Mouse (Mus musculus): ENCODE data around the gene Mgmt. TPM values are rescaled to one million over a fixed set of nuclear protein-coding genes. Genes with fewer than 3 reads are reported as not detected.

Mgmt gene
- polyA plus RNA-seq, 1 experiment: 12.6 TPM

- TF ChIP-seq POLR2A (IDR thresholded peaks at IDR 0.05; ENCODE audit: borderline replicate concordance, control insufficient read depth, low read depth, low read length) (no peak), CTCF (IDR thresholded peaks at IDR 0.05; ENCODE audit: control insufficient read depth, insufficient read depth, low read length) (no peak)
- H3K4me1 ChIP-seq (ENCODE audit: control insufficient read depth, insufficient read depth, low read length): no peaks in the 10 kb centered on the region
- 59% methylated on average over 8 of the region's 8 CpGs for WGBS
- H3K4me3 ChIP-seq (replicated peaks; ENCODE audit: control insufficient read depth, low read depth, low read length): no peak overlapping the region
- H3K27ac ChIP-seq (ENCODE audit: control insufficient read depth, insufficient read depth, low read depth, low read length, poor library complexity): no peak overlapping the region
These were observed 42.5 kb upstream of the Mgmt start for GRCm38 (mm10) chr7:136851946-136852345.

DNA sequence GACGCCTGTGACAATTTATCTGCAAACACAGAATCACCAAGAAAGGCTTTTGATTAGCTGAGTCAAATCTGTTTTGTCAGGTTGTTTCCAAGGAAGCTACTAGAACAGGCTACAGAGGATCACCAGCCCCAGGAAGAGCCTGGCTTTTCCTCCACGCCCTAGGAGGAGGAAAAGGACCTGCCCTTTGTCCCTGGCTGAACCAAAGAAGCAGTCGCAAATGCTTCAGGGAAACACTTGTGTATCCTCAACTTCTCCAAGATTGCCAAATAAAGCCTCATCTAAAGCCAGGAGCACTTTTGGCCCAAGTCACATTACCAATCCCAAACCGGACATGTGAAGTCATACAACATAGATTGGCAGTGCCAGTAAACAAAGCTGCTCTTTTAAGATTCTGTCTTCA, 41.7 kb upstream of the Mgmt start:
- Histone ChIP-seq H3K4me1 (ENCODE audit: control insufficient read depth, insufficient read depth, low read length) (no peaks in the 10 kb centered on the region), H3K4me3 (replicated peaks; ENCODE audit: control insufficient read depth, low read depth, low read length) (no peak overlapping the region)
- 69% methylated on average over 4 of the region's 4 CpGs for WGBS

DNA sequence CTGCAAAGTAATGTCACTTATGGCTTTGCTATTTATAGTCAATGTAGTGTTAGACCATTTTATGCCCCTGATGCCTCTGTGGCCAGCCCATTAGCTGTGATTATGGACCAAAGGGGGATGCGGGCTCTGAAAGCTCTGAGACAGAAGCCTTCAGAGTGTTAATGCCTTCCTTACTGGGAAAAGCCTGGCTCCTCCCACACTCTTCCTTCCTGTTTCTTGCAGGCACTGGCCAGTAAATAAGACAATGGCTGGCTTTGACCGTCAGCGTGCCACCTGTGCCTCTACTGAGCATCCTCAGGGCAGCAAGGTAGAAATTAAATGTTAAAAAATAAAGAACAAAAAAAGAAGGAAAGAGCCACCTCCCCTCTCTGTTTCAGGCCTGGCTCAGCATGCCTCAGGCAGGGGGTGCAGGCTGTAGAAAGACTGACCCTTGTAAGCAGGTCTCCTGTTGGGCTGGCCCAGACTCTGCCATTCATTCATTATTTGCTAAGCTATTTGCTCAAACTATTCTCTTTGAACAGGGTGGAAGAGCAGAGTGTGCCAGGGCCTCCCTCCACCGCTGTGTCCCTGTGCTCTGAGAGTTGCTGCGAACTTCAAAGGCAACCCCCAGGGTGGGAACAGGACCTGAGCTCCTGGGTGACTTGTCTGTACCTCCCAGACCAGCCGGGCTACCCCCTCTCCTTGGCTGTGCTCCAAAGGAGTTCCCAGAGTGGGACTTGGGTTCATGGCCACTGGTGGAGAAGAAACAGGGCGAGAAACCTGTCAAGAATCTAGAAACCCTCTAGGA, 29.5 kb upstream of the Mgmt start:
- H3K27ac ChIP-seq (ENCODE audit: control insufficient read depth, insufficient read depth, low read depth, low read length, poor library complexity): no peak overlapping the region
- TF ChIP-seq CTCF (IDR thresholded peaks at IDR 0.05; ENCODE audit: control insufficient read depth, insufficient read depth, low read length) (no peak), POLR2A (IDR thresholded peaks at IDR 0.05; ENCODE audit: borderline replicate concordance, control insufficient read depth, low read depth, low read length) (no peak)
- no peak overlapping the region for H3K4me3 ChIP-seq (replicated peaks; ENCODE audit: control insufficient read depth, low read depth, low read length)
- H3K4me1 ChIP-seq (ENCODE audit: control insufficient read depth, insufficient read depth, low read length): no peaks in the 10 kb centered on the region
- WGBS: 57% methylated on average over 7 of the region's 7 CpGs

More for the DNA sequence above, 41.7 kb upstream of the Mgmt start:
- no peak overlapping the region for H3K27ac ChIP-seq (ENCODE audit: control insufficient read depth, insufficient read depth, low read depth, low read length, poor library complexity)
- TF ChIP-seq POLR2A (IDR thresholded peaks at IDR 0.05; ENCODE audit: borderline replicate concordance, control insufficient read depth, low read depth, low read length) (no peak), CTCF (IDR thresholded peaks at IDR 0.05; ENCODE audit: control insufficient read depth, insufficient read depth, low read length) (no peak)

GRCm38 (mm10) chr7:136865876-136866275, 28.5 kb upstream of the Mgmt start:
- 81% methylated on average over 4 of the region's 4 CpGs for WGBS
- Histone ChIP-seq H3K27ac (ENCODE audit: control insufficient read depth, insufficient read depth, low read depth, low read length, poor library complexity) (no peak overlapping the region), H3K4me3 (replicated peaks; ENCODE audit: control insufficient read depth, low read depth, low read length) (no peak overlapping the region), H3K4me1 (ENCODE audit: control insufficient read depth, insufficient read depth, low read length) (no peaks in the 10 kb centered on the region)
- TF ChIP-seq CTCF (IDR thresholded peaks at IDR 0.05; ENCODE audit: control insufficient read depth, insufficient read depth, low read length) (no peak), POLR2A (IDR thresholded peaks at IDR 0.05; ENCODE audit: borderline replicate concordance, control insufficient read depth, low read depth, low read length) (no peak)

DNA sequence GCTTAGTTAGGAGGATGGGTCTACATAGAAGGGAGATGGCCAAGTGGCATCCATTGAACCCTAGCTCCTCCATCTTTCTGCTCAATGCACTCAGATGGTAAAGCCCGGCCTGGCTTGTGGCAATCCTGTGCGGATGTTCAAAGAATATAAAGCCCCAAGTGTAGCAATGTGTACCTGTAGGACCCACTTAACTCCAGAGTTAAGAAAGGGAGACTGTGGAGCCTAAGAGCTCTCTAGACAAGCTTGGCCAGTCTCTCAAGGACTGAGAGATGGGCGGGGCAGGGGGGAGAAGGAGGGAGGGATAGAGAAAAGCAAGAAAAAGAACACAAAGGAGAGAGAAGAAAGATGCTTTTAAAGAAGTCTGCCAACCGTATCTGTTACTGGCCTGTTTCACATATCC, 27.9 kb upstream of the Mgmt start:
- WGBS: 84% methylated on average over 4 of the region's 4 CpGs
- Histone ChIP-seq H3K4me3 (replicated peaks; ENCODE audit: control insufficient read depth, low read depth, low read length) (no peak overlapping the region), H3K4me1 (ENCODE audit: control insufficient read depth, insufficient read depth, low read length) (no peaks in the 10 kb centered on the region), H3K27ac (ENCODE audit: control insufficient read depth, insufficient read depth, low read depth, low read length, poor library complexity) (no peak overlapping the region)
- TF ChIP-seq CTCF (IDR thresholded peaks at IDR 0.05; ENCODE audit: control insufficient read depth, insufficient read depth, low read length) (no peak), POLR2A (IDR thresholded peaks at IDR 0.05; ENCODE audit: borderline replicate concordance, control insufficient read depth, low read depth, low read length) (no peak)

DNA sequence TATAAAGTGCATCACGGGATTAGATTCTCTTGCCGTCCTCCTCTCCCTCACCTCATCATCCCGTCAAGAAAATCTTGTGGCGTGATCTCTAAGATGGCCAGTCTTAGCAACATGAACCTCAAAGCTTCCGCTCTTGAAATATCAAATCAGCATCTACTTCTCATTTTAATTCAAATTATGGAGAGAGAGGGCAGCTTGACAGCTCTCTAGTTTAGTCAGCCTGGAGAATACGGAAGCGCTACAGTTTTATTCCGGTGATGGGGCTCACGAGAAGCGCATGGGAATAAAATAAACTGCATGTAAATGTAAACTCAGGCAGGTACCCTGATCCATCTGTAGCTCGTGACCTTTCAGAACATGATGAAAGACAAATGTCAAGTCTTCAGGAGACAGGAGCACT, 22.9 kb upstream of the Mgmt start:
- no peak overlapping the region for H3K4me3 ChIP-seq (replicated peaks; ENCODE audit: control insufficient read depth, low read depth, low read length)
- 84% methylated on average over 11 of the region's 11 CpGs for WGBS
- TF ChIP-seq CTCF (IDR thresholded peaks at IDR 0.05; ENCODE audit: control insufficient read depth, insufficient read depth, low read length) (no peak), POLR2A (IDR thresholded peaks at IDR 0.05; ENCODE audit: borderline replicate concordance, control insufficient read depth, low read depth, low read length) (no peak)

DNA sequence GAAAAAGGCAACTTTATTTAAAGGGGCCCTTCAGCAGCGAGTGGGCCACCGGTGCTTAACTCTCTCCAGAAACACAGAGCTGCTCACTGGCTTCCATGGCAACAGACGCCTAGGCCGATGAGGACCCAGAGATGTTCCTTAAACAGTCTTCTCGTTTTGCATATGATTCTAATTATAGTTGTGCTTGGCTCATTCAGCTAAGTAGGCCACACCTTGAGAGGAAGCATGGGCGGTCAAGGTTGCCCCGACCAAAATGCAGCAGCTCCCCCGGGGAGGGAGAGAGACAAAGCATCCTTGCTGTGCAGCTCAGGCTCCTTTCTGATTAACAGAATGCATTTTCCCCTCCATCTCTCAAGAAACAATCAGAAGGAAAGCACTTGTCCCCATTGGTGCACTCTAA, 22.4 kb upstream of the Mgmt start:
- WGBS: 30% methylated on average over 8 of the region's 8 CpGs
- H3K4me1 ChIP-seq (ENCODE audit: control insufficient read depth, insufficient read depth, low read length): no peaks in the 10 kb centered on the region
- H3K27ac ChIP-seq (ENCODE audit: control insufficient read depth, insufficient read depth, low read depth, low read length, poor library complexity): no peak overlapping the region
- no peak overlapping the region for H3K4me3 ChIP-seq (replicated peaks; ENCODE audit: control insufficient read depth, low read depth, low read length)
- TF ChIP-seq POLR2A (IDR thresholded peaks at IDR 0.05; ENCODE audit: borderline replicate concordance, control insufficient read depth, low read depth, low read length) (no peak), CTCF (IDR thresholded peaks at IDR 0.05; ENCODE audit: control insufficient read depth, insufficient read depth, low read length) (no peak)

More for the DNA sequence above, 22.9 kb upstream of the Mgmt start:
- H3K27ac ChIP-seq (ENCODE audit: control insufficient read depth, insufficient read depth, low read depth, low read length, poor library complexity): no peak overlapping the region
- no peaks in the 10 kb centered on the region for H3K4me1 ChIP-seq (ENCODE audit: control insufficient read depth, insufficient read depth, low read length)

DNA sequence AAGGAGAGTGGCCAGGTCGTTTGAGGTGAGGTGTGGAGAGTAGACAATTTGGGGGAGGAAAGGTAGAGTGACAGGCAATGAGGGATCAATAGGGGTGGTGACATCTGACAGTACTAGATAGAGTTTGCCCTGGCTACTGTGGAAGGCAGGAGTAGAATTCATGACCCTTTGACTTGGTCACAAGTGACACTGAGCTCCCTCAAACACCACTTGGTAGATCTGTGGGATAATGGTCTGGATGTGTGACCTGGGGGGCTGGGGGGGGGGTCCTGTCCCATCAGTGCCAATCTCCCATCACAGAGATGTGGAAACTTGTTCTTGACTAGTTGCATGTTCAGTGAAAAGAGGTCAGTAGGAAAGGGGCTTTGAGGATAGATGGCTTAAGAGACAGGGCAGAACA, 20.0 kb upstream of the Mgmt start:
- no peaks in the 10 kb centered on the region for H3K4me1 ChIP-seq (ENCODE audit: control insufficient read depth, insufficient read depth, low read length)

More for the DNA sequence above, 20.0 kb upstream of the Mgmt start:
- H3K27ac ChIP-seq (ENCODE audit: control insufficient read depth, insufficient read depth, low read depth, low read length, poor library complexity): no peak overlapping the region
- H3K4me3 ChIP-seq (replicated peaks; ENCODE audit: control insufficient read depth, low read depth, low read length): no peak overlapping the region
- WGBS: 16% methylated on average over 1 of the region's 1 CpGs
- TF ChIP-seq POLR2A (IDR thresholded peaks at IDR 0.05; ENCODE audit: borderline replicate concordance, control insufficient read depth, low read depth, low read length): no peak
- TF ChIP-seq CTCF (IDR thresholded peaks at IDR 0.05; ENCODE audit: control insufficient read depth, insufficient read depth, low read length): no peak
